Mouse (Mus musculus) CD4-positive, CD25-positive, alpha-beta regulatory T cell (primary cell): ENCODE measurements around the gene Dram1. TPM values are rescaled to one million over a fixed set of nuclear protein-coding genes. Genes with fewer than 3 reads are reported as not detected.

ENCODE experiments used
- polyA plus RNA-seq: library from polyadenylated mRNA; unstranded; fragments of 100-300 nt; shearing (Covaris generic); gene quantifications from one replicate; pipeline ENCODE4 v1.2.1, GENCODE M21; 2017

The Dram1 gene
- 0.37 TPM for polyA plus RNA-seq

GRCm38 (mm10) chr10:88379013-88379885, at the start of gene Dram1, which contains the start of gene Gnptab:
Dram1 (minus strand) TSS chr10:88379080.
Gnptab (plus strand) TSS chr10:88379132.

Other genes starting within 250 kb of the Dram1 start
- gene Parpbp, start 232.1 kb downstream of the Dram1 start, polyA plus RNA-seq, result 0.68 TPM
- gene Nup37, start 232.1 kb downstream of the Dram1 start, polyA plus RNA-seq, result 29.5 TPM
- 116 TPM for gene Washc3, start 178.0 kb downstream of the Dram1 start, polyA plus RNA-seq
- gene Gnptab, start 52 bp upstream of the Dram1 start, polyA plus RNA-seq, result 21.9 TPM
- not detected for gene Sycp3, start 80.5 kb upstream of the Dram1 start, polyA plus RNA-seq
- 9.7 TPM for gene Chpt1, start 125.0 kb upstream of the Dram1 start, polyA plus RNA-seq
- 0.30 TPM for gene Mybpc1, start 226.1 kb upstream of the Dram1 start, polyA plus RNA-seq